Mouse (Mus musculus) spleen, postnatal 14 days (tissue): Measurements from ENCODE around the gene Spns3.

Experiments used
- DNase-seq, 2 experiments: peaks; one replicate each; pipeline ENCODE4 v3.0.0; 2021 to 2022; ENCODE audit warnings: low spot score in 2 of 2

Gene Spns3

DNA sequence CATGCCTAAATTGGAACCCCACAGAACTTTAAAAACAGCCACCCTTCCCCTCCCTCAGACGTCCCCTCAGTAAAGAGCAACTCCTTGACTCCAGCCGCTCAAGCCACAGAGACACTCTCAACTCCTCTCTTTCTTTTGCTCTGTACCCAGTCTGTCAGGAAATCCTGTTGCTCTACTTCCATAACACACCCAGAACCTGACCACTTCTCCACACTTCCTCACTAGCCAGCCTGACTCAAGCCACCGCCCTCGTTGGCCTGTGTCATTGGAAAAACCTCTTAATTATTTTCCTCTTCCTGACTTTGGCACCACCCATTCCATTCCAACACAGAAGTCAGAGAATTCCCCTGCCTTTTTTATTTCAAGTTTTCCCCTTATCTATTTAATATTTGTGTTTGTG lies 31.1 kb downstream of the Spns3 start:
- DNase-seq: no peak

DNA sequence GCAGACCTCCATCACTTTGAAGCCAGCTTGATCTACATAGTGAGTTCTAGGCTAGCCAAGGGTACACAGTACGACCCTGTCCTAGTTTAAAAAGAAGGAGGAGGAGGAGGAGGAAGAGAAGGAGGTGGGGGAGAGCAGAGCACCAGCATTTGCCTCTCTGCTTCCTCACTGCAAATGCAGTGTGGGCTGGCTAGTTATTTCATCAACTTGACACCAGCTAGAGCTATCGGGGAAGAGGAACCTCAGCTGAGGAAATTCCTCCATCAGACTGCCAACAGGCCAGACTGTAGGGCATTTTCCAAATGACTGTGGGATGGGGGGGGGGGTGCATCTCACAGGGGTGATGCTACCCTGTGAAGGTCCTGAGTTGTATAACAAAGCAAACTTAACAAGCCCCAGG lies 31.9 kb downstream of the Spns3 start:
- DNase-seq: no peak

- no peak for DNase-seq
Measured at GRCm38 (mm10) chr11:72514967-72515366, 35.3 kb downstream of the Spns3 start.

- DNase-seq: no peak
Measured at GRCm38 (mm10) chr11:72508651-72509050, 41.7 kb downstream of the Spns3 start.

- DNase-seq: no peak
Measured at GRCm38 (mm10) chr11:72507651-72508050, 42.7 kb downstream of the Spns3 start.

GRCm38 (mm10) chr11:72504016-72504797 lies 46.1 kb downstream of the Spns3 start:
- no peak for DNase-seq

GRCm38 (mm10) chr11:72503501-72503921 lies 46.8 kb downstream of the Spns3 start:
- no peak for DNase-seq

GRCm38 (mm10) chr11:72502236-72502635 lies 48.1 kb downstream of the Spns3 start:
- no peak for DNase-seq

DNA sequence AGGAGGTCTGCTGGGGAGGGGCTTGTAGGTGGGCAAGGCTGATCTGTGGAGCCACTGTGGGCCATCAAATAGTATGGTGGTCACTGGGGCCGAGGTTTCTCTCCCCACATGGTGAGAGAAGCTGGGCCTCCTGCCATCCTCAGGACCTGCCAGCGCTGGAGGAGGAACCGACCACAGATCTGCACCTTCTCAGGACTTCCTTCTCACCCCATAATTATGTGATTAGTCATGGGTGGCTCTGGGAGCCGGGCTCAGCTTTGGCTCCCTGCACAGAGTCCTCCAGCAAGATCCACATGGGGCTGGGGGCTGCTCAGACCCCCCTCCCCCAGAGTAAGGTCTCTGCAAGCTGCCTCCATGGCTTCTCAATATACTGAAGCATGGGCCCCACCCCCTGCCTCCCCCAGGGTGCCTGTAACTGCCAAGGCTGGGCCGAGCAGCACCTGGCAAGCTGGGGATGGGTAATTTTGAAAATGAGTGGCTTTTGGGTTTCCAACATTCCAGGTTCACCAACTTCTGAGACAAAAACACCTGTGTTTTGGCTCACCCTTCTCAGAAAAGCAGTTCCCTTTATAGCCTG lies 48.8 kb downstream of the Spns3 start:
- no peak for DNase-seq

DNA sequence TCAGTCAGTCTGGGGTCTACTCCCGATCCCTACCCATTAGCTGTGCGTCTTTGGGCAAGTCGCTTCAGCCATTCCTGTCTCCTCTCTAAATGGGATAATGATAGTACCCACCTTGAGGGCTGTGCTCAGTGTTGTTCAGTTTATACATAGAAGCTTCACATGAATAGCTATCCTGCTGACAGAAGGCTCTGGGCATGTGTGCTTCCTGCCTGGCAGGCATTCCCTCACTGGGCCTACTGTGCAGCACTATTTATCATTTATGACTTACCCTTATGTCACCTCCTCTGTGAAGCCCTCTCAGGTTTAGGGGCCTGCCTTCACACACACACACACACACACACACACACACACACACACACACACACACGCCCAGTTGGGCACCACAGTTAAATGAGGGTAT lies 50.2 kb downstream of the Spns3 start:
- DNase-seq: no peak

DNA sequence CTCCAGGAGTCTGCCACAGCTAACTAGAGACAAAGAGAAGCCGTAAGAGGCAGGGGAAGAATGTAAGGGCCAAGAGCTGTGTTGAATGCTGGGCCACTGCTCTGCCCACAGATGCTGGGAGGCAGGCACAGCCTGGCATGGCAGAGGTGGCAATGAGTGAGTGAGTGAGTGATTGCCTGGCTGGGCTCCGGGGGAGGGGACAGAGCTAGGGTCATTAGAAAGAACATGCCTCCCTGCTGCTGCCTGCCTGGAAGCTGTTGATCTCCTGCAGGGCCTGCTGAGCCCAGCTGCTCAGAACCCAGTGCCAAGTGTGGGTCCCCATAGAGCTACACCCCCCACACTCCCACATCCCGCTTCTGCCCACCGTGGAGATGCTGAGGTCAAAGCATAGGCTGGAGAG lies 52.9 kb downstream of the Spns3 start:
- DNase-seq: no peak

- DNase-seq: no peak
Measured at GRCm38 (mm10) chr11:72496775-72497174, 53.5 kb downstream of the Spns3 start.

GRCm38 (mm10) chr11:72496066-72496465 lies 54.2 kb downstream of the Spns3 start:
- DNase-seq: no peak

DNA sequence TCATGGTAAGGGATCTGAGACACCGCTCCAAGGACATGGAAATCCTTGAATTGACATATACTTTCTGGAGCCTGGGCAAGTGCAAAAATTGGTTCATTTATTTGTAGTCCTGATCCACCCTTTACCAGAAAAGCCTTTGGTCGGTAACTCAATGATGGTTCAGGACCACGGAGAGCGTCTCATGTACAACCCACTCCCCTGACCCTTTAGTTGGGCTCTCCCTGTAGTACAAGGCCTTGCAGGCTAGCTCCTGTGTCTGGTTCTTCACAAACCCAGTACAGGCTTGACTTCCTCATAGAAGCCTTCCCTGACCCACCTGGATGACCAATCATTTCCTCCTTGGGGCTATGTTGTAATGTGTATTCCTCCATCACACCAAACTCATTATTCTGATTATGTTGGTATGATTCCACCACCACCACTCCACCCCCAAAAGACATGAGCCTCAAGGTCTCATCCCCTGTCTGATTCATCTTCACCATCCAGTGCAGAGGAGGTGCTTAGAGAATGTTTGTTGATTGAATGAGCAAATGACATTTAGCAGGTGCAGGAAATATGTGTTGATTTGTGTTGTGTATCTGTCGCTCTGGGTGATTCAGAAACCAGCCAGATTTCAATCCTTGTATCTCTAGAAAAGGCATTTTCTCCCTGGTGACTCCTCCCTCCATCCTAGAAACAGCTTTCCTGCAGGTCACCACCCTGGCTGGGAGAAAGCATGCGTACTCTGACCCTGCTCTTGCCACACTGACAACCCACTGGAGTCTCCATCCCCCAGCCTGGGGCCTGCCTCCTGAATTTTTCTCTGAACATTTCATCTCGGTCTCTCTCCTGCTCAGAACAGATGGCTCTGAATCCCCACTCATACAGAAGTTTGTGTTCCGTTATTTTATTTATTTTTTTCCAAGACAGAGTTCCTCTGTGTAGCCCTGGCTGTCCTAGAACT lies 56.0 kb downstream of the Spns3 start:
- DNase-seq: no peak

- DNase-seq: no peak
Measured at GRCm38 (mm10) chr11:72491130-72491960, 59.0 kb downstream of the Spns3 start.

DNA sequence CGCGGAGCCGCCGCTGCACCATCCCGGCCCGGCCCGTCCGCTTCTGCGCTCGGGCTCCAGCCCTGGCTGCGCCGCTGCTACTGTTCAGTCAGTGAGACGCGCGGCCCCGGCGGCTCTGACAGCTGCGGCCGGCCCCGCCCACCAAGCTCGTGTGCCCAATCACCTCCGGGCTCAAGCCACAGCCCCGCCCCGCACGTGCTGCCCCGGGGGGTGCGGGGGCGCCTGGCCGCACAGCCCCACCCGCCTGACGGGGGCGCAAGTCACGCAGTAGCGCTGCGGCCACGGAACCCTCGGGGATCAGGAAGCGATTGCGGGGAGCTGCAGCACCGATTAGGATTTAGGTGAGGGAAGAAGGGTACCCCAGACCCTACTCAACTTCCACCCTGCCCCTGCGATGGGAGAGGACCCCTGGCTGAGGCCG lies 60.4 kb downstream of the Spns3 start, which contains the start of gene Spns2:
Gene Spns2, minus strand, starts transcription at position 24 of the 421 bp plus-strand sequence.
- peak; percentile 72 to 84 for DNase-seq

DNA sequence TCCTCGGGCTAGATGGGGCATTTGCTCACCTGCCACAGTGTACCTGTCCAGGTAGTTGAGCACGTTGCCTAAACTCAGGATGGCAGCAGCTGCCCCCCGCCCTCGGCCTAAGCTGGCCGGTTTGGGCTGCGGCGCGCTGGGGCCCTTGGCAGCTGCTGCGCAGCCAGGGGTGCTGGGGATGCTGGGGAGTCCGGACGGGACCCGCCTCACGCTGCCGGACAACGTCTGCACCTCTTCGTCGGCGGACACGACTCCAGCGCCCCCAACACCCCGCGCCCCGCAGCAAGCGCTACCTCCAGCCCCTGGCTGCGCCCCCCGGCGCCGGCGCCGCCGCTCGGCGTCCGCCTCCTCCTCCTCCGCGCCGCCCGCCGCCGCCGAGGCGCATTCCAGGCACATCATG lies 60.9 kb downstream of the Spns3 start:
- no peak for DNase-seq

DNA sequence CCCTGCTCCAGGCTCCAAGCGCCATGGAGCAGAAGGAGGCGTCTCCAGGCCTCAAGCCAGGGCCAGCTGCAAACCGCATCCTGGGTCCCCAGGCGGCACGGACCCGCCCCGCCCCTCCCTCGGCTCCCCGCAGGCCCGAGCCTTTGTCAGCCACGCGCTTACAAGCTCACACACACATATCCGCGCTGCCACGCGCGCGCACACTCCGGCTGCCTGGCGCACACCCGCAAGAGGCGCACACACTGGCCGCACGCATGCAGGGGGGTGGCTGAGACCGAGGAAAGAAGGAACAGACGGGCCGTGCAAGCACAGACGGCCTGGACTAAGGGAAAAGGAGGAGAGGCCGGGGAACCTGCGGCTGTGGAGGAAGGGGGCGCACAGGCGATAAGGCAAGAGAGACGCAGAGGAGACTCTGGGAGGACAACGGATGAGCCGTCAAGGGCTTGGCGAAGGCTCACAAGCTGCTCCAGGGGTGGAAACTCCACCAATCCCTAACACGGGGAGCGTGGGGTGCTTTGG lies 61.5 kb downstream of the Spns3 start:
- peak; percentile 13 to 26 for DNase-seq

DNA sequence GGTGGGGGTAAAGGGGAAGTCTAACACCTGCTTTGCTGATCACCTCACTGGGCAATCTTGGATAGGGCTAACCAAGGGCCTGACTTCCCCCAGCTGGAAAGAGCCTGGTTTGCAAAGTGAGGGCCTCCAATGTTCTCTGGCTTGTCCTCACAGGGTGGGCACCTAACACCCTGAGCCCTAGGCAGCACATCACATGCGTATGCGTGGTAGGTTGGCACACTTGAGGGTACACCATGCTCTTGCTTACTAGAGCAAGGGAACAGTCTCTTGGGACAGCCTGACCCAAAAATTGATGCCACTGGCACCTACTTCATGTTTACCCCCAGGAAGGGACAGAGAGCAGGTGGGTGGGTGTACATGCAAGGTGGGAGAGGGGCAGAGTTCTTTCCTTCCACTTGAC lies 62.6 kb downstream of the Spns3 start:
- DNase-seq: no peak

GRCm38 (mm10) chr11:72487171-72487570 lies 63.1 kb downstream of the Spns3 start:
- DNase-seq: no peak

DNA sequence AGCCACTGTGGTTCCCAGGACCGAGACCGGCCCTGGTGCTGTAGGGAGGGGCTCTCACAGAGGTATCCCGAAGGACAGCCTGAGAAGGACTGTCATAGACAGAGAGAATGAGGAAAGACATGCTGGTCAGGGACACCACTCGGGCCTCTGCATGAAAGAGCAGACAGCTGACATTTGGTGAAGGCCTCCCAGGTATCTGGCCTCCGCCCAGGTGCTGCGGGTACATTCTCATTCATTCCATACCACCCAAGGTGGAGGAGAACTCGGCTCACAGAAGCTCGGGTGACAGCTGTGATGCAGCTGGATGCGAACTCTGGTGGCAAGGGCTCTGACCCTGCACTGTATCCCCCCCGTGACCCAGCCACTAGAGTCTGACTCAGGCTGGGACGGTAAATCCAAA lies 64.3 kb downstream of the Spns3 start:
- DNase-seq: no peak
